Mouse (Mus musculus) layer of hippocampus, adult 2 months (tissue): ENCODE data around the gene Sema7a. TPM values are rescaled to one million over a fixed set of nuclear protein-coding genes. Genes with fewer than 3 reads are reported as not detected.

Experiments used
- DNase-seq, 2 experiments: peaks; one replicate each; pipeline ENCODE4 v3.0.0; 2022; ENCODE audit warnings: low spot score in 2 of 2
- H3K27ac ChIP-seq: fragments of 200-600 bp; 2 replicates; pipeline ENCODE4 v1.8.1; 2022
- H3K4me3 ChIP-seq: fragments of 200-600 bp; 2 replicates; pipeline ENCODE4 v1.8.1; 2022; ENCODE audit warnings: mild to moderate bottlenecking
- CTCF ChIP-seq: fragments of 200-600 bp; conservative IDR thresholded peaks from 2 replicates; pipeline ENCODE4 v1.8.1; 2022; ENCODE audit warnings: antibody characterized with exemption, mild to moderate bottlenecking, moderate library complexity
- total RNA-seq, 2 experiments: library from RNA; stranded (reverse); gene quantifications; 2 replicates each; pipeline ENCODE4 v1.2.3; 2021

Sema7a gene
- total RNA-seq, 2 experiments from 2014 or later = 94.4 to 102 TPM

DNA sequence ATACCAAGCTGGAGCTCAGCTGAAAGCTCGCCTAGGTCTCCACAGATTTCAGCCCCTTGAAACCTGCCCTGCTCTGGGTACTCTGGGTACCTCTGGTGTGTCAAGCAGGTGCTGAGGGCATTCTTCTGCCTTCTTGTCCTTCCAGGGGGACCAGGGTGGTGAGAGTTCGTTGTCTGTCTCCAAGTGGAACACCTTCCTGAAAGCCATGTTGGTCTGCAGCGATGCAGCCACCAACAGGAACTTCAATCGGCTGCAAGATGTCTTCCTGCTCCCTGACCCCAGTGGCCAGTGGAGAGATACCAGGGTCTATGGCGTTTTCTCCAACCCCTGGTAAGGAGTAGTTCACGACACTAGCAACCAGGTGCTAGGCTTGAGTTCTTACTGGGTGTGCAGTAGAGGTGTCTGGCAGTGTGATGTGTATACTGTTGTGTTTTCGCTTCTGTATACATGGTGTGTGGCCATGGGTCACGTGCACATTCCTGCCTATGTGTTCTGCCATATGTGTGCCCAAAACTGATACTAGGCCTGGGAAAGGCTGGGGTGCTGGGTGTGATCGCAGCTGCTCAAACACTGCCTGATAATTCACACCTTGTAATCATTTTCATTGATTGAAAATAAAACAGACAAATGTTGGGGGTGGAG lies 16.4 kb downstream of the Sema7a start:
- H3K4me3 ChIP-seq = no peak overlapping the region
- DNase-seq = no peak
- no peak for TF ChIP-seq CTCF

DNA sequence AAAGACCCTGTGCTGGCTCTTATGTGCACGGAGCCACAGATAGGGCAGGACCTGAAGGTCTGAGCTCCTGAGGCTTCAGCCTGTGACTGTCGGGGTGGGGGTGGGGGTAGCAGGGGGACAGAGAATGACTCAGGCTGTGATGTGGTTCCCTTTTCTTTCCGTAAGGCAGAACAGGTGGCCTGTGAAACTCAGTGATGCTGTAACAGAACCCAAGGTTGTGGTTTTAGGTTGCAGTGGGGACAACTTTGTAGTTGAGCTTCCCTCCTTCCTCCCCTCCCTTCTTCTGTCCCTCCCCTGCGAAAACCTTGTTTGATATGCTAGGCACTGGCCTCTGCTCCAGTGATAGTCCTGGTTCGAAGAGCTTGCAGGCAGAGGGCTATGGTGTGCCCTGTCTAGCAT lies 16.9 kb downstream of the Sema7a start:
- H3K4me3 ChIP-seq = no peak overlapping the region
- no peak for TF ChIP-seq CTCF
- DNase-seq = no peak
- no peak overlapping the region for H3K27ac ChIP-seq

More for the DNA sequence above, 16.4 kb downstream of the Sema7a start:
- H3K27ac ChIP-seq = no peak overlapping the region

DNA sequence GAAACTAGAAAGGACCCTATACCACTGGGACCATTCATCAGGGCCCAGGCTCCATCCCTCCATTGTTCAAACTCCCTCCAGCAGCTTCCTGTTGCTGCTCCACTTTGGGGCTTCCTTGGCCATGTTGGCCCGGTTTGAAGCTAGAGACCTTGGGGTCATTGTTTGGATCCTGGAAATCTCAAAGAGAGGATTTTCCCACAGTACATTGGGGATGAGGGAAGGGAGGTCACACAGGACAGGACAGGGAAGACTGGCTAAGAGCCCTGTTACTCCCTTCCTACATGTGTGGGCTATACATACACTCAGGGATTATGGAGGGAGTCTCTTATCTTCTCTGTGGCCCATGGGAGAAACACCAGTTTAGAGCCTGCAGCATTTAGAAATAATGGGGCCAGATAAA lies 18.7 kb downstream of the Sema7a start:
- Histone ChIP-seq H3K27ac (peak overlapping the region; percentile 68), H3K4me3 (no peak overlapping the region)
- TF ChIP-seq CTCF = no peak
- DNase-seq = no peak

DNA sequence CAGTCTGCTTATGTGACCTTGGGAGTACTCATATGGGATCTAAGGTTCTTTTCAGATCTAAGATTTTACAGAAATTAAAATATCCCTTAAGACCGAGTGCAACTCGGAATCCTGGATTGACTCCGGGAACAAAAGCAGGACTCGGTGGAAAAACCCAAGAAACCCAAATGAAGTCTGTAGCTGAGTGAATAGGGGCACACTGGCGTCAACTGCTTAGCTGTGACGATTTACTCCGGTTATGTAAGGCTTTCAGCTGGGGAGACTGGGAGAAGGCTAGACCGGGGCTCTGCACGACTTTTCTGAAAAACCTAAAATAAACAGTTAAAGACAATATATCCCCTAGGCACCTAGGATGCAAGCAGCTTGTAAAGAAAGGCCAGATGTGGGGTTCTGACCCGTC lies 19.5 kb downstream of the Sema7a start:
- no peak for TF ChIP-seq CTCF
- Histone ChIP-seq H3K27ac (peak overlapping the region; percentile 68), H3K4me3 (no peak overlapping the region)
- DNase-seq = no peak

DNA sequence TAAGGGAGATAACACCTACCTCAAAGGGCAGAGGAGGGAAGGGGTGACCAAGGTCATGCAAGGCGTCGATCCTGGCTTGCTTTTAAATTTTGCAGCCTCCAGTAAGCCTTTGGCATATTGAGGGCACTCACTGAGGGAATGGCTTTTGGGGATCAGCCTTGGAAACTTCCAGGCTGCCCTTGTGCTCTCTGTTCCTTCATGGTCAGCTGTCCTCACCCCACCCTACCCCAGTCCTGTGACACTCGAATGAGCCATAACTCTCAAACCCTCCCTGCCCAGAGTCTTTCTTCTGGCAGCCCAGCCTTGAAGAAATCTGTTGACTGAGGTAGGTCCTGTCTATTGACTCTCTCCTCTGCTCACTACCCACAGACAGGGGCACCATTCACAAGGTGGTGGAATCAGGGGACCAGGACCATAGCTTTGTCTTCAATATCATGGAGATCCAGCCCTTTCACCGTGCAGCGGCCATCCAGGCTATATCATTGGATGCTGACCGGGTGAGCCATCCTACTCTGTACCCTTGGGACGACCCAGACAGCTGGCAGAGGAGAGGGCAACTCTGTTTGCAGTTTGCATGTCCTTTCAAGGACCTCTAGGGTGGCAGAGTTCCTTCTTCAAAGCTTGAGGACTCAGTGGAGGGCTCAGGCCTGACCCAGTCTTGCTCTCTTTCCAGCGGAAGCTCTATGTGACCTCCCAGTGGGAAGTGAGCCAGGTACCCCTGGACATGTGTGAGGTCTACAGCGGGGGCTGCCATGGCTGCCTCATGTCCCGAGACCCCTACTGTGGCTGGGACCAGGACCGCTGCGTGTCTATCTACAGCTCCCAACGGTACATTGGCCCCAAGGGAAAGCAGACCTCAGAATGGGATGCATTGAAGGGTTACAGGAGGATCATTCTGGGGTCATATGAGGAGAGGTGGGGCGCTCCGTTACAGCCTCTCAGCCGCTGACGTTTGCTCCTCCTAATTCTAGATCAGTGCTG lies 20.3 kb downstream of the Sema7a start:
- Histone ChIP-seq H3K27ac (peak overlapping the region; percentile 68), H3K4me3 (no peak overlapping the region)
- DNase-seq = no peak
- TF ChIP-seq CTCF = no peak

DNA sequence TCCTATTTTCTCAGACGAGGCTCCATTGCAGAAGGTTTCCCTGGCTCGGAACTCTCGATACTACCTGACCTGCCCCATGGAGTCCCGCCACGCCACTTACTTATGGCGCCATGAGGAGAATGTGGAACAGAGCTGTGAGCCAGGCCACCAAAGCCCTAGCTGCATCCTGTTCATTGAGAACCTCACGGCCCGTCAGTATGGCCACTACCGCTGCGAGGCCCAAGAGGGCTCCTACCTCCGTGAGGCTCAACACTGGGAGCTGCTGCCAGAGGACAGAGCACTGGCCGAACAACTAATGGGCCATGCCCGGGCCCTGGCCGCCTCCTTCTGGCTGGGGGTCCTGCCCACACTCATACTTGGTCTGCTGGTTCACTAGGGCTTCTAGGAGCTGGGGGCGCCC lies 21.3 kb downstream of the Sema7a start:
- DNase-seq = no peak
- peak overlapping the region; percentile 68; the same call in 1 of the 2 replicates for H3K27ac ChIP-seq
- no peak overlapping the region for H3K4me3 ChIP-seq
- no peak for TF ChIP-seq CTCF

DNA sequence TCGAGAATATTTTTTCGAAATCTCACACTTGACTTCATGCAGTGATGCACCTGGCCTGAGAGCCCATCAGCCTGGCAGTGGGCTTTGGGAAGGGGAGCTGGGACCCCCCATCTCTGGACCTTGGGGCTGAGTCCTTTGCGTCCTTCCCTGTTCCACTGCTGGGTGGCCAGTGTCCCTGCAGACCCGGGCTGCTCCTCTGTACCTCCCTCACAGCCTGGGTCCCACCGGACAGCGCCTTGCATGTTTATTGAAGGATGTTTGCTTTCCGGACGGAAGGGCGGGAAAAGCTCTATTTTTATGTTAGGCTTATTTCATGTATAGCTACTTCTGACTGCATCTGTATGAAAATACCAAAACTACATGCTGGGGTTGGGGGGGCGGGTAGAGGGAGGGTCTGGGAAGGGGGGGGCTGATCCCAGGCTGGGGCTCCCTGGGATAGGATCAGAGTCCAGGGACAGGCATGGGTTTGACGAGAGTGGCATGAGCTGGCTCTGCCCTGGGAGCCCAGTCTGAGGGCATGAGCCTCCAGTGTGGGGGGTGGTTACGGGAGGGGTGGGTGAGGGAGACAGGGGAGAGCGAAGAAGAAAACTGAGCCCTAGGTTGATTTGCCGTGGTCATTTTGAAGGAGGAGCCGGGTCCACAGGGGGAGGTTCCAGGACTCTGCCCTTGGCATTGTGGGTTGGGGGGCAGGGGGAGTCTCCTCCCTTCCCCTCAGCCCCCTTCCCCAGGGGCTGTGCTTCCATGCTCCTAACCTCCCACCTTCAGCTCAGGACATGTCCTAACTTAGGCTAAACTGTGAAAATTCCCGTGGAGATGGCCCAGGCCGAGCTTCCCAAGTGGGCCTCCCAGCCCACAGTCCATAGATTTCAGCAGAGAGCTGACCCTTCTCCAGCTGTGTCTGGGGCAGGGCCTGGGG lies 22.2 kb downstream of the Sema7a start:
- no peak for TF ChIP-seq CTCF
- no peak overlapping the region for H3K4me3 ChIP-seq
- no peak for DNase-seq
- H3K27ac ChIP-seq = peak overlapping the region; percentile 79

DNA sequence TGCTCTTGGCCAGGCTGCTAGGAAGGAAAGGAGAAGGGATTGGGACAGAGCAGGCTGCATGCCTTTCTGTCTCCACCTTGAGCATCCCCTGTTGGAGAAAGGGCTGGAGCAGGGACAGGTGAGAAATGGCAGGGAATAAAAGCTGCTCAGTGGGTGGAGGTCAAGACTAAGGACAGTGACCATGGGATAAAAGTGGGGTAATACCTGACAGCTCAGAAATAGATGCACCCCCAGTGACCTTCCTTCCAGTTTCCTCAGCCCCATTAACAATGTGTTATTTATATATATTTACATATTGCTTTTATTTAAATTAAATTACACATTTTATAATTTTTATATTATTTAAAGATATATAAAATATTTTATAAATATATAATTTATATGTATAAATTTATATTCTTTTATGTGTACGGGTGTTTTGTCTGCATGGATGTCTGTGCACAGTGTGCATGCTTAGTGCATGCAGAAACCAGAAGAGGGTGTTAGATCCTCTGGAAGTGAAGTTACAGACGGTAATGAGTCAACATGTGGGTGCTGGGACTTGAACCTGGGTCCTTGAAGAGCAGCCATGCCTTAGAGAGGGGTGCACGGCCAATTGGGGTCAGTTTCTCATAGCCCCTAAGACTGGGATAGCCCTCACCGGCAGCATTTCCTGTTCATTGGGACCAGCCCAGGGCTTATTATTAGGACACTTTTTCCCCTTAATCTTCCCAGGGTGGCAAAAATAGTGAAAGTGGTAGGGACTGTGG lies 23.5 kb downstream of the Sema7a start:
- DNase-seq = no peak
- TF ChIP-seq CTCF = no peak
- H3K4me3 ChIP-seq = no peak overlapping the region
- peak overlapping the region; percentile 90 for H3K27ac ChIP-seq

DNA sequence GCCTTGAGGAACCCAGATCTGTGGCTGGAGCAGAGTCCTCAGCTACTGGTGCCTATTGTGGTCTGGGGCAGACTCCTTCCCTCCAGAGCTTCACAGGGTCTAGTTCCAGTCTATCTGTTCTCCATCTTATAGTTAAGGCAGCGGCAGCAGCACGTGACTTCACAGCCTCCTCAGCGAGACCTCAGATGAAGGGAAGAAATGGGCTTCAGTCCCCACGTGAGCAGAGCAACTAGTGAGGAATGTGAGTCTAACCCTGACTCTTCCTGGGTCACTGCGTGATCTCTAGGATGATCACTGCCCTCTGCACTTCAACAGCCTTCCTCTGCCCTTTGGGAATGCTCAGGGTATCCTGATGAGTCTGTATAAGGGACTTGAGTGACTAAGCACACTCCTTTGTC lies 24.1 kb downstream of the Sema7a start:
- DNase-seq = no peak
- H3K4me3 ChIP-seq = no peak overlapping the region
- TF ChIP-seq CTCF = no peak
- H3K27ac ChIP-seq = peak overlapping the region; percentile 90

DNA sequence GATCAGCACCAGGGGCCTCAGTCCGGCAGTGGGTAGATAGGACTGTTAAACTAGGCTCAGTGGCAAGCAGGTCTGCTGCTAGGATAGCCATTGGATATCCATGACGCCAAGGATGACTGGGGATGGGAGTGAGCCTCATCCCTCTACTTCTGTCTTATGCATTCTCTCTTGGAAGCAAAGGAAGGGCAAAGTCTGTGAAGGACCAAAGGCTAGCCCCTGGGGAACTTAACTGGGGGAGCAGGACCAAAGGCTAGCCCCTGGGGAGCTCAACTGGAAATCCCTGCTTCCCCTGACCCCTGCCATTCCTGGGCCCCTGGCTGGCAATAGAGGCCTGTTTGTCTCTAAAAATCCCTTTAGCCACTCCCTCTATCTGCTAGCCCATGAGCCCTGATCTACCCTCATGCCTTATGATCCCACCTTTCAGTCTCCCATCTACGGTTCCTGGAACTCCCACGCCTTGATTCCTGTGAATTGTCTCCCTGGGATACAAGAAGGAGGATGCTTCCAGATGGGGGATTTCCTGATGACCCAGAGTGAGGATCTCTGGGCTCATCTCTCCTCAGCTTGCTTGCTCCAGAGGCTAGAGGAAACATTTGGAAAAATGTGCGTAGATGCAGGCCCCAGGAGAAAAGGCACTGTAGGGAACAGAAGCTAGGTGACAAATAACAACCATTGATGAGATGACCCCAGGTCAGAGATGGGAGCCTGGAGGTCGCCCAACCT lies 24.8 kb downstream of the Sema7a start:
- peak overlapping the region; percentile 90 for H3K27ac ChIP-seq
- TF ChIP-seq CTCF = no peak
- no peak overlapping the region for H3K4me3 ChIP-seq
- DNase-seq = no peak
